Mouse (Mus musculus): ENCODE results near the gene Gm20773.
"Not testable (repeated sequence)": the region's sequence is repeated elsewhere in the genome, so short reads cannot be mapped to it uniquely, and the experiment has no call there.

Gm20773 gene

DNA sequence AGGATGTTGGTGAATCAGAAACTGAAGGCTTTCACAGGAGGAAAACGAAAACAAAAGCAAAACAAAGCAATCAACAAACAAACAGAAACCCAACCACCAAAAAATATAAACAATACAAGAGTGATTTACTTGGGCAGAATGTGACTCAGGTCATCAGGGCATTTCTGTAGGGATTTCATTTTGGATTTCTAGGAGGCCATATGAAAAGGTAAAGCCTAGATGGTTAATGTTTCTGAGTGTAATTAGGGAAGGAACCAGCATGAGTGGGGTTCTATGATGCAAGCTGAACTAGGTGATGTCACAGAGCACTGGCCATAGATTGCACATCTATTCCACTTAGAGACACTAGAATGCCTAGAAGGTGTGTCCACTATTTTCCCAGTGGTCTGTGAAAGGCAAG is at the start of gene Gm20773:
Gm20773 (plus strand) TSS at position 301 of the 400 bp plus-strand sequence.
- not testable (repeated sequence) for DNase-seq (ENCODE audit: low spot score in 2 of 2)

GRCm38 (mm10) chrY:13465479-13465878 is 28.3 kb upstream of the Gm20773 start, which contains the start of gene Gm21866:
TSS of gene Gm21866 (minus strand) at chrY:13465579.
- DNase-seq (ENCODE audit: low spot score in 2 of 2): not testable (repeated sequence)
